19 mouse cellular contexts compared by ENCODE assay signal in the genomic region with DNA sequence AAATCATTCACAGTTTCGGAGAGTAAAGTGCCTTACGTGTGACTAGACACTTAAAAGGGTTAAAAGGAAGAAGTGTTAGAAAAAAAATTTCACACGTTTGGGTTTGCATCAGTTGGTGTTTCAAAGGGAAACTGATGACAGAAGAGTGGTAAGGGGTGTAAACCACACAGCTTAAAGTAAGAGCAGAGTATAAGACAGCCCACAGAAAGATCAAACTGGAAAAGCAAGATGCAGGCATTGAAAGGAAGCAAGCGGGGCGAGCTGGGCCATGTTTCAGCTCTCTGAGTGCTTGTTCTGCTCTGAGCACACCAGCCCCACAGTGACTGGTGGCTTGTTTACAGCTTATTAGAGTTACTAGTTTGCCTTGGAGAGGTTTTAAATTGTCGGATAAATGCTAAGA. TPM values are rescaled to one million over a fixed set of nuclear protein-coding genes. Genes with fewer than 3 reads are reported as not detected.
A peak's percentile ranks its signal among the peaks of the same experiment; 100 is the strongest.
DNase-seq lines count a peak whose midpoint lies in the region; ATAC-seq lines count a peak whose summit lies in the region.
"Had no signal": no experiment of that assay in that cellular context is flagged by ENCODE, and none has a peak within 500 bp of the region (broad histone marks: within the 10 kb centered on the region; RNA-seq: fewer than 3 reads in every experiment).

No protein-coding gene starts in this region.

- DNase-seq in spleen, postnatal 36 days (ENCODE audit: low spot score in 2 of 2) = peak; percentile 21 to 25
- DNase-seq in spleen, postnatal 10 days (ENCODE audit: low spot score in 2 of 2) = no peak
- DNase-seq in induced T-regulatory cell, adult 2 months (ENCODE audit: low read depth) = peak; percentile 77
- peak; percentile 49 to 66 for DNase-seq in thymus, adult 18-20 months
- no peak for DNase-seq in embryo, embryonic 10 days (ENCODE audit: low spot score)
- DNase-seq: adrenal gland, postnatal 14 days; cerebellum, adult 11-12 months; cerebellum, postnatal 36 days; forebrain, postnatal 0 days; gastrocnemius, adult 2 months; heart, adult 18-20 months; kidney, adult 11 months; kidney, postnatal 14 days; left cerebral cortex, postnatal 4 days had no signal

- ATAC-seq in erythroblast, adult 5-6 weeks (replicated peaks; ENCODE audit: low FRiP score, poor library complexity, severe bottlenecking) = no peak
- ATAC-seq in granulocyte monocyte progenitor cell, adult 5-6 weeks (replicated peaks; ENCODE audit: poor library complexity, severe bottlenecking) = no peak
- ATAC-seq: forebrain, postnatal 0 days; liver, embryonic 12.5 days; midbrain, embryonic 16.5 days had no signal

RNA-seq across cellular contexts. Expression of a gene that starts 27.9 kb away (rescaled TPM):
- 6.1 TPM in 2 replicates for total RNA-seq in erythroblast, adult 5-6 weeks (2015; ENCODE audit: low replicate concordance)
- total RNA-seq in erythroblast, adult 5-6 weeks (2017; ENCODE audit: low replicate concordance) = 0.26 TPM in 1 of 2 replicates, not detected in the other
- total RNA-seq in granulocyte monocyte progenitor cell, adult 5-6 weeks (2014; fragmentation: Nextera tagmentation) = 5.3 and 8.6 TPM in 2 replicates
- 2.9 and 3.4 TPM in 2 replicates for total RNA-seq in granulocyte monocyte progenitor cell, adult 5-6 weeks (2017)
- total RNA-seq: gastrocnemius, adult 2 months; layer of hippocampus, postnatal 14 days had no signal

Comparison
In these comparisons a context has a peak if more than half of its experiments do, and no peak if none do; other contexts are left out.
1. DNase-seq: peak in spleen, postnatal 36 days (2 of 2), induced T-regulatory cell, adult 2 months (single experiment) and thymus, adult 18-20 months (2 of 2); none in spleen, postnatal 10 days (0 of 2) and embryo, embryonic 10 days (single experiment).